Mouse (Mus musculus): ENCODE results near the gene Psors1c2.

The Psors1c2 gene

DNA sequence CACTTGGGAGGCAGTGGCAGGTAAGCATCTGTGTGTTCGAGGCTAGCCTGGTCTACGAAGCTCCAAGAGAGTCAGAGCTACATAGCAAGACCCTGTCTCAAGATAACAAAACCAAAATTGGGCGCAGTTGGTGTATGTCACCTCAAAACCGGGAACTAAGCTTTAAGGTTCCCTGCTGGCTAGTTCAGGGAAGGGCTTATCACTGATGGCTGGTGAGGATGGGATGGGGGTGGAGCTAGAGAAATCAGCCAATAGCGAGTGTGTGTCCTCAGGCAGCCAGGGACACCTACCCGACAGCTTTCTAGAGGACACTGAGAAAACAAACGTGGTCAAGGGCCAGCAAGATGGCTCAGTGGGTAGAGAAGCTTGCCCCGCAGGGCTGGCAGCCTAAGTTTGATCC lies 25.2 kb downstream of the Psors1c2 start:
- DNase-seq: no peak

GRCm38 (mm10) chr17:35567150-35567549 lies 34.1 kb downstream of the Psors1c2 start, which contains the start of gene 2300002M23Rik:
TSS of gene 2300002M23Rik (plus strand) at chr17:35567450.
- no peak for DNase-seq

- DNase-seq: no peak
Observed at GRCm38 (mm10) chr17:35567767-35568166, 34.8 kb downstream of the Psors1c2 start.

DNA sequence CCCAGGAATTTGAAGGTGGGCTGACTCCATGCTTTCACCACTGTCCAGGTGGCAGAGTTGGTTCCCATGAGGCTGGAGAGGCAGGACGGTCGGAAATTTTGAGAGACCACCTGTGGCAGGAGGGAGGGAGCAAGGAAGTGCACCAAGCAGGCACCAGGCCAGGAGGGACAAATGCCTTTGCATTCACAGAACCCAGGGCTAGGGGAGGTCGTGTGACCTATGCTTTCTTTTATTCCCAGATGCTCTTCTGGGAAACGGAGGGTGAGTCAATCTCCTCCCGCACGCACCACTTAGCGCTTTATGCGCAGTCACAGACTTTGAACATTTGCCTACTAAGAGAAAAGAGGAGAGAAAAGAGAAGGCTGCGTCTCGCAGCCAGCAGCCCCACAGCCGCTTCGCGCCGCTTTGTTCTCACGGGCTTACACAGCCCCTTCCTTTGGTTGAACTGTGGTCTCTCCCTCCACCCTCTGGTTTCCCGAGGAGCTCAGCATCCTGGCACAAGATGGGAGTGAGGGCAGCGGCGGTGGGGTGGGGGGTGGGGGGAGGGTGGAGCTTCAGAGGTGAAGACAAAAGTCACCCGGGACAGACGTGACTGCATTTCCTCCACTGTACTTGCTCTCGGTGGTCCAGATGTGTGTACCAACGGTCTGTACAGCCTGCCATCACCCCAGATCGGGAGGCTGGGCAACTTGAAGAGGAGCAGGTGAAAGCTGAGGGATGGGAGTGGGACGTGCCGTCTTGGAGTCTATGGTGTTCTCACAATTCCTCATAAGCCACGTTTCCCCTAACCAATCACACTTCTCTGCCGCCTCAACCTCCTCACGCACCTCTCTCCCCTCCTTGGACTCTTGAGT lies 36.3 kb downstream of the Psors1c2 start:
- DNase-seq: no peak

- no peak for DNase-seq
Observed at GRCm38 (mm10) chr17:35570836-35571235, 37.8 kb downstream of the Psors1c2 start.

- no peak for DNase-seq
Observed at GRCm38 (mm10) chr17:35571477-35571876, 38.5 kb downstream of the Psors1c2 start.

DNA sequence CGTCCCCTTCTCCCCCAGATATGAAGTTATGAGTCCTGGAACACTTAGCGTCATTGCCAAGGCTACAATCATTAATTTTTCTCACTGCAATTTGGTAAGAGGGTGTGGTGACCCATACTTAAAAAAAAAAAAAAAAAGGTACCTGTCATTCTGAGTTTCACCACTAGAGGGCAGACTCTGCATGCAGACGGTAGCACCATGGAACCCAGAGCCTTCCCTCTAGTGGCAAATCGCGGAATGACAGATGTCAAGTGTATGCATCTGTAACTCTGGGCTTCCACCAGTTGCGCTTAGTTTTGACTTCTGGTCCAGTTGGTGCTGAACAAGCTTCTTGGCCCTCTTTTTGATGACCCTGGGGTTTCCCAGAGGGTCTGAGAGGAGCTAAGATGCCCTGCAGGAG lies 45.2 kb downstream of the Psors1c2 start:
- peak; percentile 90 for DNase-seq

- no peak for DNase-seq
Observed at GRCm38 (mm10) chr17:35582900-35583299, 49.9 kb downstream of the Psors1c2 start.

Measured in kidney, postnatal 10 days (tissue).